Mouse (Mus musculus) G1E (cell line): ENCODE measurements around the gene Sycn.

ENCODE experiments used
- CTCF ChIP-seq: IDR thresholded peaks from 2 replicates; pipeline ENCODE4 v1.5.1; 2012; ENCODE audit warnings: low read depth, low read length, inconsistent platforms, mixed read lengths
- GATA1 ChIP-seq: IDR thresholded peaks from 2 replicates; pipeline ENCODE4 v1.6.1; 2012; ENCODE audit warnings: borderline replicate concordance, low read length, inconsistent platforms, mixed read lengths
- GATA2 ChIP-seq: IDR thresholded peaks from 2 replicates; pipeline ENCODE4 v1.6.1; 2012; ENCODE audit warnings: low read depth, low read length, inconsistent platforms, borderline replicate concordance
- POLR2AphosphoS5 ChIP-seq: IDR thresholded peaks from 2 replicates; pipeline ENCODE4 v1.6.1; 2012; ENCODE audit warnings: low read depth, low read length, inconsistent platforms; ENCODE audit not compliant: insufficient replicate concordance
- TAL1 ChIP-seq: conservative IDR thresholded peaks from 2 replicates; pipeline ENCODE4 v1.6.1; 2012; ENCODE audit warnings: low read depth, low read length, inconsistent platforms, mixed read lengths

- TF ChIP-seq CTCF (no peak), TAL1 (no peak), POLR2AphosphoS5 (no peak), GATA1 (no peak), GATA2 (no peak)
These were observed 47.0 kb downstream of the Sycn start for GRCm38 (mm10) chr7:28587644-28588043.
